Mouse (Mus musculus) splenic B cell, adult 2 months (primary cell): Measurements from ENCODE around the gene Pdzd2.

Source experiments
- DNase-seq: peaks from one replicate; pipeline ENCODE4 v3.0.0-alpha.2; 2011; ENCODE audit warnings: low read depth, low spot score
- H3K27me3 ChIP-seq: 2 replicates; pipeline ENCODE4 v1.6.1; 2012; ENCODE audit warnings: mild to moderate bottlenecking, low read length, moderate library complexity, mixed read lengths; ENCODE audit not compliant: control insufficient read depth, poor library complexity, insufficient read depth, severe bottlenecking
- H3K36me3 ChIP-seq: 2 replicates; pipeline ENCODE4 v1.6.1; 2012; ENCODE audit warnings: mild to moderate bottlenecking, low read length, moderate library complexity, mixed read lengths; ENCODE audit not compliant: control insufficient read depth, poor library complexity, insufficient read depth, severe bottlenecking

Gene Pdzd2

GRCm38 (mm10) chr15:12360519-12361212 lies 379.1 kb downstream of the Pdzd2 start:
- Histone ChIP-seq H3K36me3 (no peaks in the 10 kb centered on the region), H3K27me3 (no peaks in the 10 kb centered on the region)
- no peak for DNase-seq

- peaks cover 2% of the 10 kb centered on the region; the same call in 1 of the 2 replicates for H3K36me3 ChIP-seq
- no peak for DNase-seq
- H3K27me3 ChIP-seq = no peaks in the 10 kb centered on the region
These were observed 381.3 kb downstream of the Pdzd2 start for GRCm38 (mm10) chr15:12358384-12358783.

- DNase-seq = no peak
- peaks cover 2% of the 10 kb centered on the region; the same call in 1 of the 2 replicates for H3K36me3 ChIP-seq
These were observed 382.3 kb downstream of the Pdzd2 start for GRCm38 (mm10) chr15:12357459-12357858.

GRCm38 (mm10) chr15:12355907-12356306 lies 383.8 kb downstream of the Pdzd2 start:
- no peaks in the 10 kb centered on the region for H3K27me3 ChIP-seq
- H3K36me3 ChIP-seq = peaks cover 3% of the 10 kb centered on the region; the same call in 1 of the 2 replicates
- DNase-seq = no peak

More at GRCm38 (mm10) chr15:12357459-12357858, 382.3 kb downstream of the Pdzd2 start:
- H3K27me3 ChIP-seq = no peaks in the 10 kb centered on the region

- DNase-seq = no peak
- H3K27me3 ChIP-seq = no peaks in the 10 kb centered on the region
- peaks cover 5% of the 10 kb centered on the region; the same call in 1 of the 2 replicates for H3K36me3 ChIP-seq
These were observed 384.5 kb downstream of the Pdzd2 start for GRCm38 (mm10) chr15:12355261-12355660.

- H3K36me3 ChIP-seq = peaks cover 6% of the 10 kb centered on the region
- no peak for DNase-seq
- no peaks in the 10 kb centered on the region for H3K27me3 ChIP-seq
These were observed 385.4 kb downstream of the Pdzd2 start for GRCm38 (mm10) chr15:12354281-12354810.

GRCm38 (mm10) chr15:12351470-12351869 lies 388.3 kb downstream of the Pdzd2 start:
- Histone ChIP-seq H3K36me3 (peaks cover 6% of the 10 kb centered on the region), H3K27me3 (no peaks in the 10 kb centered on the region)

GRCm38 (mm10) chr15:12349840-12350239 lies 389.9 kb downstream of the Pdzd2 start:
- H3K27me3 ChIP-seq = no peaks in the 10 kb centered on the region
- H3K36me3 ChIP-seq = peaks cover 6% of the 10 kb centered on the region
- peak; percentile 17 for DNase-seq

More at GRCm38 (mm10) chr15:12351470-12351869, 388.3 kb downstream of the Pdzd2 start:
- no peak for DNase-seq

GRCm38 (mm10) chr15:12348950-12349349 lies 390.8 kb downstream of the Pdzd2 start:
- peaks cover 4% of the 10 kb centered on the region; the same call in 1 of the 2 replicates for H3K36me3 ChIP-seq
- H3K27me3 ChIP-seq = no peaks in the 10 kb centered on the region
- DNase-seq = peak; percentile 16

- DNase-seq = no peak
- Histone ChIP-seq H3K36me3 (peaks cover 6% of the 10 kb centered on the region; the same call in 1 of the 2 replicates), H3K27me3 (no peaks in the 10 kb centered on the region)
These were observed 392.8 kb downstream of the Pdzd2 start for GRCm38 (mm10) chr15:12346916-12347315.

GRCm38 (mm10) chr15:12341401-12341758 lies 398.3 kb downstream of the Pdzd2 start:
- DNase-seq = no peak
- H3K36me3 ChIP-seq = 0 out of 2 replicates have a peak, but pooled peaks cover 2% of the 10 kb centered on the region
- H3K27me3 ChIP-seq = no peaks in the 10 kb centered on the region

- no peak for DNase-seq
These were observed 399.0 kb downstream of the Pdzd2 start for GRCm38 (mm10) chr15:12340536-12341400.

GRCm38 (mm10) chr15:12337779-12338137 lies 402.0 kb downstream of the Pdzd2 start:
- H3K36me3 ChIP-seq = no peaks in the 10 kb centered on the region
- no peak for DNase-seq
- no peaks in the 10 kb centered on the region for H3K27me3 ChIP-seq

More at GRCm38 (mm10) chr15:12340536-12341400, 399.0 kb downstream of the Pdzd2 start:
- Histone ChIP-seq H3K36me3 (0 out of 2 replicates have a peak, but pooled peaks cover 2% of the 10 kb centered on the region), H3K27me3 (no peaks in the 10 kb centered on the region)

- no peaks in the 10 kb centered on the region for H3K27me3 ChIP-seq
- no peaks in the 10 kb centered on the region for H3K36me3 ChIP-seq
- DNase-seq = no peak
These were observed 402.5 kb downstream of the Pdzd2 start for GRCm38 (mm10) chr15:12337030-12337778.
